Mouse (Mus musculus) Patski (cell line): ENCODE measurements around the gene Tyrobp. TPM values are rescaled to one million over a fixed set of nuclear protein-coding genes. Genes with fewer than 3 reads are reported as not detected.

Experiments used
- ATAC-seq: fragments of 100-300 bp; one replicate; pipeline ENCODE4 v1.8.0; 2021
- CTCF ChIA-PET: fragments of 350-600 bp; sonication (Branson Sonifier 250); formaldehyde crosslinking; loops from one replicate; lab custom pipeline; 2022; ENCODE audit warnings: inconsistent platforms; lab: Charles Lee
- POLR2A ChIA-PET: fragments of 350-600 bp; sonication (Branson Sonifier 250); formaldehyde crosslinking; loops from one replicate; lab custom pipeline; 2022; ENCODE audit warnings: antibody characterized with exemption, inconsistent platforms; lab: Charles Lee
- DNase-seq: peaks from one replicate; pipeline ENCODE4 v3.0.0-alpha.2; 2011; ENCODE audit warnings: low read depth, low spot score
- H3K27me3 ChIP-seq: fragments of 371-371 bp; one replicate; pipeline ENCODE4 v1.5.1; 2021
- CTCF ChIP-seq: fragments of 100-300 bp; IDR thresholded peaks from one replicate; pipeline ENCODE4 v1.5.1; 2021
- in situ Hi-C: fragments of 300-500 bp; cut with MboI; formaldehyde crosslinking; loops from 3 replicates; pipeline ENCODE4 v1.11.1; 2018; ENCODE audit warnings: low pct_unique_long_range_greater_than_20kb, mixed read lengths
- polyA plus RNA-seq: library from polyadenylated mRNA; unstranded; gene quantifications from one replicate; pipeline ENCODE4 v1.2.3, GENCODE M21; 2021

The Tyrobp gene
- polyA plus RNA-seq: not detected

DNA sequence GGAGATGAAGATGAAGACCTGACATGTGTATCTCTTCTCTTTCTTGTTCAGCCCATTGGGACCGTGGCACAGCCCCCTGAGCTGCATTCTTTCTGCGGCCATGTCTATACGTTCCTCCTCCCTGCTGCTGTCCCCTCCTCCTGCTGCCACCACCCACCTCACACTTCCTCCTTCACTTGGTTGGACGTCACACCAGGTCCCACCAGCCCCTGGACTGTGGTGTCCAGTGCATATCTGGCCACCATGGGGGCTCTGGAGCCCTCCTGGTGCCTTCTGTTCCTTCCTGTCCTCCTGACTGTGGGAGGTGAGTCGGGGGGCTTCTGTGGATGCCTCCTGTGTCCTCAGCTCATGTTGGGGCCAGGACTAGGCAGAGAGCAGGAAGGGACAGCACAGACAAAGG lies at the start of gene Tyrobp:
Gene Tyrobp (plus strand): TSS at position 165 of the 400 bp plus-strand sequence.
- POLR2A ChIA-PET: no interaction called here
- no peak for DNase-seq
- ATAC-seq: no peak
- CTCF ChIA-PET: no interaction called here
- peaks cover 30% of the 10 kb centered on the region for H3K27me3 ChIP-seq
- TF ChIP-seq CTCF: no peak
- in situ Hi-C loops: no loop called here

DNA sequence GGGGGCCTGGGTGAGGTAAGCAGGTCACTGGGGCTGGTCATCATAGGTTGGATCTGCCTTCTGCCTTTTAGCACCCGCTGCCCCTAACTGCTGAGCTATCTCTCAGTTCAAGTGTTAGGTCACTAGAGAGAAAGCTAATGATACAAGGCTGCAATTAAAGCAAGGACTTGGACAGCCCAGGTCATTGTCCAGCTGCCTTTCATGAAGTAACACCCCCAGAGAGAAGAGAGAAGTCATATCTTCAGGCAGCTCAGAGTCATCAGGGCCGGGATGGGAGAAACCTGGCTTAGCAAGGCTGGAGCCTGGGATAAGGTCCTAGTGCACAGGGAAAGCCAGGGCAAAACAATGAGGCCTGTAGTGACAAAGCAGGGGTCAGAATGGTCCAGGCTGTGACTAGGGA lies 46.1 kb upstream of the Tyrobp start:
- DNase-seq (no peak), ATAC-seq (no peak)
- H3K27me3 ChIP-seq: peaks cover 20% of the 10 kb centered on the region
- ChIA-PET POLR2A (no interaction called here), CTCF (interaction anchor here (0.9 to 1.0 kb wide), 2 partner anchors 41 to 57 kb away, joined by 3 read pairs; no protein-coding TSS in a partner anchor)
- TF ChIP-seq CTCF: no peak
- in situ Hi-C loops: no loop called here

DNA sequence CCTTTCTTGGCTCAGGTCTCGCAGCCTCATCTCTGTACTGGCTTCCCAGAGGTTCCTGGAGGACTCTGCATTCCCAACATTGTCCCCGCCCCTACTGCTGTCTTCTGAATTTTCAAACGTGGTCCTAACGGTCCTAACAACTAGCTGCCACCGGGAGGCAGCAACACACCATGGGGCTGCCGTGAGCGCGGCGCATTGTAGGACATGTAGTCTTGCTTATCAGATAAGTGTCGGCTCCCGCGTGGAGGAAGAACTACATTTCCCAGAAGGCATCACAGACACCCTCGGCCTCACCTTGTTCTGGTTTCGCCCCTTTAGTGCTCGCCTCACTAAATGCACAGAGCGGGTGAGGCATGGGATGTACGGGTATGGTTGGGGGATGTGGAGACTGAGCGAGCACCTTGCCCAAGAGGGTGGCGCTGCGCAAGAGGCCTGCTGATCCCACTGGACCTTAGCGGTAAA lies 40.0 kb upstream of the Tyrobp start:
- in situ Hi-C loops: no loop called here
- ATAC-seq: peak; percentile 97
- ChIA-PET POLR2A (interaction anchor here (0.6 kb wide), 1 partner anchor 714 kb away, joined by 4 read pairs; no protein-coding TSS in a partner anchor), CTCF (interaction anchor here (0.9 to 1.9 kb wide), 8 partner anchors 11 to 74 kb away, joined by 3 to 4 read pairs (median 4); partner anchors contain the start of gene Lrfn3)
- TF ChIP-seq CTCF: peak; percentile 98
- DNase-seq: peak; percentile 61
- H3K27me3 ChIP-seq: peaks cover 5% of the 10 kb centered on the region

DNA sequence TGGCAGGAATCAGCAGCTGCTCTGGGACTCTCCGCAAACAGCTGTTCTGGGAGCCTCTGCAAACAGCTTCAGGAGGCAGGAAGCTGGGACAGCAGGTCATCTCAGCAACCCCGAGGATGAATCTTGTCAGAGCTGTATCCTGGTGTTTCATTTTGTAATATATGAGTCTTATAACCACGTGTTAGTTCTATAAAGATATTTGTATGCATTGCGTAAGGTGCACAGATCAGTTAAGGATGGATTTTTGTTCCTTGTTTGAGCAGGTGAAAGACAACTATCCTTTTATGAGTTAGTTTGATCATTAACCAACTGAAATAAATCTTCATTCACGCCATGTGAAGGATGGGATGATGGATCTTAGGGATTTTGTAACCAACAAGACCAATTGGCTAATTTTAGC lies 33.5 kb upstream of the Tyrobp start:
- in situ Hi-C loops: loop anchor here (5.0 kb wide), 1 partner anchor 47 kb away; no protein-coding TSS in a partner anchor
- POLR2A ChIA-PET: interaction anchor here (0.6 kb wide), 1 partner anchor 45 kb away, joined by 3 read pairs; no protein-coding TSS in a partner anchor
- TF ChIP-seq CTCF: no peak

DNA sequence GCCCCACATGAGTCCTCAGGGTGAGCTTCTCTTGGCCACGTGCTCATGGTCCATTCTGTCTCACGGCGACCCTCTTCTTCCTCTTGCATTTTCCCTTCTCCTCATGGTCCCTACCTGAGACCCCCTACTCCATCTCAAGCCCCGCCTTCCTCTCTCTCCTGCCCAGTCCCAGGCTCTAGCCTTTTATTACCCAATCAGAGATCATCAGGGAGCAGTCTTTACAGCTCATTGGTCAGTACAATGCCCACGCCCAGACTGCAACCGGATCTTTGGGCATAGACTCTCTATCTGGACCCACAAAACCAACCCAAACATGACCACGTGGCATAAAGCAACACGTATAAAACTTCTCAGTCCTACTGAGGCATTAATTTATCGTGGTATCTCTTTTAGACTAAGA lies 29.5 kb upstream of the Tyrobp start:
- DNase-seq (no peak), ATAC-seq (no peak)
- POLR2A ChIA-PET: no interaction called here
- CTCF ChIA-PET: interaction anchor here (1.4 kb wide), 1 partner anchor 48 kb away, joined by 3 read pairs; no protein-coding TSS in a partner anchor
- in situ Hi-C loops: loop anchor here (5.0 kb wide), 1 partner anchor 43 kb away; no protein-coding TSS in a partner anchor
- no peak for TF ChIP-seq CTCF
- H3K27me3 ChIP-seq: peaks cover 4% of the 10 kb centered on the region

More for the DNA sequence above, 33.5 kb upstream of the Tyrobp start:
- peaks cover 11% of the 10 kb centered on the region for H3K27me3 ChIP-seq
- CTCF ChIA-PET: no interaction called here
- ATAC-seq (no peak), DNase-seq (no peak)

DNA sequence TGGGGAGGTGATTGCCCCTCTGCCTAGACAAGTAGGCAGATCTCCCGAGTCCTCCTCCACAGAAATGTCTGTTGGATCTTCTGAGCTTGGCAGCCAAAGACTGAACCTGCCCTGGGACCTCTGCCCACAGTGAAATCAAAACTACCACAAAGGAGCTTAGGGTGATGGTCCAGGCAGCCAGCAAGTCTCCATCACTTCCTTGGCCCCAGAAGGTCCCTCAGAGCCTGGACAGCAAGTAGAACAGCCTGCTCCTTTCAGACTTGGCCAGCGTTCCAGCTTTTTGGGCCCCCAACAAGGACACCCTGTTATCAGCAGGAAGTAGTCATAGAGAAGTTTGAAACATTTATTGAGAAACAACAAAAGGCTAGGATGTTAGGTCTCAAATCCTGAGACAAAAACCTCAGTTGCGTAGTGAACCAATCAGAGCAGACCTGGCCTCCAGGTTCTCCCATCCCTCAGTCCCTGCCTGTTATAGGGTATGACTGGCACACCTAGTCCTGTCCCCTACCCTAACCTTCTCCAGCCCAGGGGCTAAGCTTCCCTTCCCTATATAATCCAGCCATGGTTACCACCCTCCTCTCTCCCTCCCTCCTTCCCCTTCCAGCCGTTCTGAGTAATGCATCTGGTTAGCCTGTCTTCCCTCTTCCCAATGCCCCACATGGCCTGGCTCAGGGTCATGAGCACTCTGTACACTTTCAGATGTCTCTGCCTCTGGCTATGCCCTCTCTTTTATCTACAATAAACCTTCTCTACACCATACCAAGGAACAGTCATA lies 20.6 kb upstream of the Tyrobp start:
- ChIA-PET CTCF (no interaction called here), POLR2A (no interaction called here)
- in situ Hi-C loops: no loop called here
- H3K27me3 ChIP-seq: peaks cover 16% of the 10 kb centered on the region
- no peak for DNase-seq
- TF ChIP-seq CTCF: no peak
- no peak for ATAC-seq

DNA sequence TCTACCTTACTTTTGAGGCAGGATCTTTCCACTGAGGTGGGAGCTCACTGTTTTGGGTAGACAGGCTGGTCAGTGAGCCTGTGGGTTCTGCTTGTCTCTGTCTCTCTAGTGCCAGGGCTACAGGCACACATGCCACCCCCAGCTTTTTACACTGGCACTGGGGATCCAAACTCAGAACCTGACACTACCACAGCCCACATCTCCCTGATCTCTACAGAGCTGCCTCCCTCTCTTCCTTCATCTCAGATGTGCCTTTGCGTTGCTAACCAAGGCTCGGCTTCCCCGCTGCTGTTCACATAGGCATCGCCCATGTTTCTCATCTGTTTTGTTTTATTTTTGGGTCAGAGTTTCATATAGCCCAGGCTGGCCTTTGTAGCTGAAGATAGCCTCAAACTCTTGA lies 19.9 kb upstream of the Tyrobp start:
- no peak for DNase-seq
- in situ Hi-C loops: no loop called here
- ATAC-seq: no peak
- H3K27me3 ChIP-seq: peaks cover 22% of the 10 kb centered on the region
- POLR2A ChIA-PET: interaction anchor here (0.7 kb wide), 1 partner anchor 1988 kb away, joined by 5 read pairs; no protein-coding TSS in a partner anchor
- CTCF ChIA-PET: no interaction called here
- no peak for TF ChIP-seq CTCF

DNA sequence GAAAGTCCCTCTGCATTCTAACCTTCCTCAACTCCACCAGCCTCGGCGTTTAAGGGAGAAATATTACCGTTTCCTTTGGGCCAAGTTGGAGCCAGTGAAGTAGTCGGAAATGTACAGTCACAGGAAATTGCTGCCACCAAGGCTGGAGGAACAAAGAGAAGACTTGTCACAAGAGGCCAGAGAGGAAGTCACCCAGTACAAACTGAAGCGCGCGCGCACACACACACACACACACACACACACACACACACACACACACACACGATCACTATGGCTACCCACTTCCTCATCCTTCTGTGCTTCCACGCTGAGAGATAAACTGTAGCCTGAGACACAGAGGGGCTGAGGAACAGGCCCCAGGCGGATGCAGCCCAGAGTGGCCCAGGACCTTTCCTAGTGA lies 19.2 kb upstream of the Tyrobp start:
- peaks cover 28% of the 10 kb centered on the region for H3K27me3 ChIP-seq
- ChIA-PET CTCF (no interaction called here), POLR2A (interaction anchor here (0.7 kb wide), 1 partner anchor 1988 kb away, joined by 5 read pairs; no protein-coding TSS in a partner anchor)
- no peak for ATAC-seq
- no peak for DNase-seq
- TF ChIP-seq CTCF: no peak
- in situ Hi-C loops: no loop called here

DNA sequence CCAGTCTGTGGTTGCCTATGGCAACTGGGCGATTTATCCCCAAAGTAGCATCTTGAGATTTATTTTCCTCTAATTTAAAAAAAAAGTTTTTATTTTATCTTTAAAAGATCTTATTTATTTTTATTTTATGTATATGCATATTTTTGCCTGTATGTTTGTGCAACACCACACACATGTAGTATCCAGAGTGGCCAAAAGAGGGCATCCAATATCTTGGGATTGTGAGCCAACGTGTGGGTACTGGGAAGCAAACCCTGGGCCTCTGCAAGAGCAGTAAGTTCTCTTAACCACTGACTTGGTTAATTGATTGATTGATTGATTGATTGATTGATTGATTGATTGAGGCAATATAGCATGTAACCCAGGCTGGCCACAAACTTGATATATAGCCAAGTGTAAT lies 18.7 kb upstream of the Tyrobp start:
- POLR2A ChIA-PET: no interaction called here
- peaks cover 28% of the 10 kb centered on the region for H3K27me3 ChIP-seq
- in situ Hi-C loops: no loop called here
- CTCF ChIA-PET: no interaction called here
- DNase-seq (no peak), ATAC-seq (no peak)
- peak; percentile 47 for TF ChIP-seq CTCF

DNA sequence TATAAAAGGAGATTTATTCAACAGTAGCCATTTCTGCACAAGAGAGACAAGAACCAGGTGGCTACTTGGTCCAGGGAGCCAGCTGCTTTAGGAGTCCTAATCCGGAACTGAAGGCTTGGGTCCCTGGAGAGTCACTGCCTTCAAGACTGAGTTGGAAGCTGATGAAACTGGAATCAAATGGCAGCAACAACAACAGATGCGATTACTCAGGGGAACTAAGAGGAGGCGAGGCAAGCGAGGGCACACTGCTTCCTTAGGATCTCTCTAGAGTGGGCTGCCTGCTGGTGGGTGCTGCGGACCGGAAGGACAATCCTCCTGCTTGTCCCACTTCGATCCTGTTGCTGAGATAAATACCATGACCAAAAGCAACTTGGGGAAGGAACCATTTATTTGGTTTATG lies 13.9 kb upstream of the Tyrobp start:
- in situ Hi-C loops: no loop called here
- ATAC-seq: no peak
- no peak for TF ChIP-seq CTCF
- ChIA-PET POLR2A (no interaction called here), CTCF (no interaction called here)
- no peak for DNase-seq
- peaks cover 26% of the 10 kb centered on the region for H3K27me3 ChIP-seq

DNA sequence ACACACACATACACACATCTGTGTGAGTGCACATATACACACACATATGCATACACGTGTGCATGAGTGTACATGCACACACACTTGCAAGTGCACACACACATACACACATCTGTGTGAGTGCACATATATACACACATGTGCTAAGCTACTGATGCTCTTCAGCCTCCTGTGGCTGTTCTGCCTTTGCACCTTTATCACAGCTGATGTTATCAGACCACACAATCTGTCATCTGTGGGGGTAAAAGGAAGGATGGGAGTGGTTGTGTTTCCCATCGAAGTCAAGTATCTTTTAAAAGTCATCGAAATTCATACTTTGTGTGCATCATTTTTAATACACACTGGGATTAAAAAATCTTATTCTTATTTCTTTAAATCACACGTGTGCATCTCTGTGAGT lies 11.2 kb upstream of the Tyrobp start:
- ChIA-PET POLR2A (no interaction called here), CTCF (no interaction called here)
- in situ Hi-C loops: no loop called here
- DNase-seq: no peak
- ATAC-seq: no peak
- H3K27me3 ChIP-seq: peaks cover 22% of the 10 kb centered on the region
- no peak for TF ChIP-seq CTCF
